Mouse (Mus musculus): ENCODE data around the gene Socs4. TPM values are rescaled to one million over a fixed set of nuclear protein-coding genes. Genes with fewer than 3 reads are reported as not detected.
A peak's percentile ranks its signal among the peaks of the same experiment; 100 is the strongest.

Gene Socs4
- total RNA-seq, 1 experiment, result 6.7 TPM

DNA sequence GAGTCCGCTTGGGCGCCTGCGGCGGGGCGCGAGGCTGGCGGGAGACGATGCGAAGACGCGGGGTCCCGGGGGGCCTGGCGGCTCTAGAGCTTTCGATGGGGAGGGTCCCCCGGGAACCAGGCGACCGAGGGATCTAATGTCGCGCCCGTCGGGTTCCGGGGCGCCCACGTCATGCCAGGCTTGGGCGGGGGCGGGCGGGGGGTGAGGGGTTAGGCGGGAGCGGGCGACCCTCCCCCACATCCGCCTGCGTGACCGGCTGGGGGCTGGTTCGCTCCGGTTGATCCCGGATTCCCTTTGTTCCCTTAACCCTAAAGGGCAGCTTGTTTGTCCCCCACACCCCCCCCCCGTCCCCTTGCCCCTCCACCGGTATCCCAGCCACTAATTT is 21.7 kb downstream of the Socs4 start:
- in situ Hi-C loops (cut with MboI; ENCODE audit: low sequenced_read_pairs in 2 of 2, unreplicated experiment in 2 of 2), result no loop called here
- H3K9me3 ChIP-seq (ENCODE audit: control insufficient read depth, insufficient read depth, low read depth, low read length), result no peaks in the 10 kb centered on the region
- H3K4me3 ChIP-seq (ENCODE audit: insufficient read depth in 1 of 2, low read depth in 1 of 2, low read length in 2 of 2, poor library complexity in 1 of 2, severe bottlenecking in 1 of 2), result peak overlapping the region; percentile 95 to 99
- peaks cover 6% of the 10 kb centered on the region for H3K36me3 ChIP-seq (ENCODE audit: control insufficient read depth, insufficient read depth, low read length, poor library complexity, severe bottlenecking)
- H3K4me1 ChIP-seq (ENCODE audit: control insufficient read depth in 2 of 2, insufficient read depth in 2 of 2, low read length in 2 of 2, poor library complexity in 1 of 2), result peaks cover 4 to 16% of the 10 kb centered on the region in 2 experiments
- TF ChIP-seq HCFC1 (IDR thresholded peaks at IDR 0.05; ENCODE audit: borderline replicate concordance, insufficient read depth, low read length) (no peak), MAFK (IDR thresholded peaks at IDR 0.05; ENCODE audit: insufficient read depth, low read depth, low read length) (no peak), ZC3H11A (IDR thresholded peaks at IDR 0.05; ENCODE audit: borderline replicate concordance, low read depth, low read length) (no peak), CHD2 (IDR thresholded peaks at IDR 0.05; ENCODE audit: low read depth, low read length) (no peak), ZNF384 (IDR thresholded peaks at IDR 0.05; ENCODE audit: low read depth, low read length) (no peak)
- H3K27ac ChIP-seq (ENCODE audit: insufficient read depth, low read depth, low read length, poor library complexity, severe bottlenecking), result peak overlapping the region; percentile 98
- peak overlapping the region; percentile 99 for H3K9ac ChIP-seq (ENCODE audit: insufficient read depth, low read depth, low read length, poor library complexity, severe bottlenecking)
- DNase-seq (ENCODE audit: low read depth, low spot score), result peak; percentile 41

DNA sequence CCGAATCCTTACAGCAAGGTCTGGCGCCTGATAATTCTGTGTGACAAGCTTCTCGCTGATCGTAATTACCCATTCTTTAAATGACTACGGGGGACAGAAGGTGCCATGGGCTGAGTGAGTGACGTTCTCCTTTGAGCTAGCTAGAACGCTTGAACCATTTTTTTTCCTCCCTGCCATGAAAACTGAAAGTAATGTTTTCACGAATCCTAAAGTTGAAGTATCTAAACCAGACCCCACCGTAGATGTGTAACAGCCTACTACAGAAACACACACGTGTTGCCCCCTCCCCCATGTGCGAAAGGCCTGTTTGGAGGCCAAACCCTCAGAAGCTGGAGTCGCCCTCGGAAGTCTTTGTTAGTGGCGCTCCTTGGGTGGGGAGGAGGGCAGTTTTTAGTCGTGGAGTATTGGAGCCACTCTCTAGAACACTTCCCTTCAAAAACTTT is 22.1 kb downstream of the Socs4 start:
- peaks cover 4 to 16% of the 10 kb centered on the region in 2 experiments for H3K4me1 ChIP-seq (ENCODE audit: control insufficient read depth in 2 of 2, insufficient read depth in 2 of 2, low read length in 2 of 2, poor library complexity in 1 of 2)
- no peak for TF ChIP-seq ZC3H11A (IDR thresholded peaks at IDR 0.05; ENCODE audit: borderline replicate concordance, low read depth, low read length)
- no peak for TF ChIP-seq MAFK (IDR thresholded peaks at IDR 0.05; ENCODE audit: insufficient read depth, low read depth, low read length)
- no peak for TF ChIP-seq HCFC1 (IDR thresholded peaks at IDR 0.05; ENCODE audit: borderline replicate concordance, insufficient read depth, low read length)
- TF ChIP-seq ZNF384 (IDR thresholded peaks at IDR 0.05; ENCODE audit: low read depth, low read length), result no peak
- TF ChIP-seq CHD2 (IDR thresholded peaks at IDR 0.05; ENCODE audit: low read depth, low read length), result no peak
- H3K4me3 ChIP-seq (ENCODE audit: insufficient read depth in 1 of 2, low read depth in 1 of 2, low read length in 2 of 2, poor library complexity in 1 of 2, severe bottlenecking in 1 of 2), result peak overlapping the region; percentile 95 to 99
- peak; percentile 44 for DNase-seq (ENCODE audit: low read depth, low spot score)
- H3K27ac ChIP-seq (ENCODE audit: insufficient read depth, low read depth, low read length, poor library complexity, severe bottlenecking), result peak overlapping the region; percentile 98
- H3K9me3 ChIP-seq (ENCODE audit: control insufficient read depth, insufficient read depth, low read depth, low read length), result no peaks in the 10 kb centered on the region
- peaks cover 6% of the 10 kb centered on the region for H3K36me3 ChIP-seq (ENCODE audit: control insufficient read depth, insufficient read depth, low read length, poor library complexity, severe bottlenecking)
- peak overlapping the region; percentile 87 for H3K9ac ChIP-seq (ENCODE audit: insufficient read depth, low read depth, low read length, poor library complexity, severe bottlenecking)
- in situ Hi-C loops (cut with MboI; ENCODE audit: low sequenced_read_pairs in 2 of 2, unreplicated experiment in 2 of 2), result no loop called here

DNA sequence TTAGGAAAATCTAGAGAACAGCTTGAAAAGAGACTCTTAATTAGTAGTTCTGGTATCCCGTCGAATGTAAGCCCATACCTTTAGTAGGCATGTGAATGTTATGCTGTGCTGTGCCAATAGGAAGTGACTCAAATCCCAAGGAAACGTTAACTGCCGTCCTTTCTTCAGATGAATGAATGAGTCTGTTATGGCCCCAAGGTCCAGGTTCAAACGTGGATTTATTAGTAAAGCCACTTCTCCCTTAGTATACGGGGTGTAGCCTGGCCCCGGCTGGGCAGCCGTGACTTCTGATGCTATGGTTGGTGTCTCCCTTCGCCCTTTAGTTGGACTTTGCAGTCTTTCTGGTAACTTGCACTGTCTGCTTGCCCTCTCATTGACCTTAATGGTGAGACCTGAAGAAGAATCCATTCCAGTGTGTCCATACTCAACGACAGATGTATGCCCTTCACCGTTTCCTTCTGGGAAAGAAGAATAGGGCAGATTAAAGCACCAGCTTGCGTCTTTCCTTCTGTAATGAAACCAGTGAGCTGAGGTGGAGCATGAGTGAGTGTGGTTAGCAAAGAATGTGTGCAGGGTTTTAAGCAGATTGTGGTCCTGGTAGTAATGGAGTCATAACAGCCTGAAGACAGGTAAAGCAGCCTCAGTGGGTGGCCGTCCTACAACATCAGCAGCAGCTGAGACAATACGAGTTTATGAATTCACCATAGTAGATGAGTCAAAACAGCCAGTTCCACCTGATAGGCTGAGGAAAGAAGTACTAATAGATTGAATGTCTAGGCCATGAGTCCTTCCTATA is 26.4 kb downstream of the Socs4 start:
- Histone ChIP-seq H3K27ac (ENCODE audit: insufficient read depth, low read depth, low read length, poor library complexity, severe bottlenecking) (no peak overlapping the region), H3K9ac (ENCODE audit: insufficient read depth, low read depth, low read length, poor library complexity, severe bottlenecking) (no peak overlapping the region), H3K4me3 (ENCODE audit: insufficient read depth in 1 of 2, low read depth in 1 of 2, low read length in 2 of 2, poor library complexity in 1 of 2, severe bottlenecking in 1 of 2) (no peak overlapping the region), H3K9me3 (ENCODE audit: control insufficient read depth, insufficient read depth, low read depth, low read length) (no peaks in the 10 kb centered on the region), H3K4me1 (ENCODE audit: control insufficient read depth in 2 of 2, insufficient read depth in 2 of 2, low read length in 2 of 2, poor library complexity in 1 of 2) (peaks cover 2 to 13% of the 10 kb centered on the region in 2 experiments; a peak in 3 of 4 replicates), H3K36me3 (ENCODE audit: control insufficient read depth, insufficient read depth, low read length, poor library complexity, severe bottlenecking) (peaks cover 8% of the 10 kb centered on the region)
- DNase-seq (ENCODE audit: low read depth, low spot score), result no peak
- in situ Hi-C loops (cut with MboI; ENCODE audit: low sequenced_read_pairs in 2 of 2, unreplicated experiment in 2 of 2), result no loop called here
- TF ChIP-seq ZNF384 (IDR thresholded peaks at IDR 0.05; ENCODE audit: low read depth, low read length) (no peak), MAFK (IDR thresholded peaks at IDR 0.05; ENCODE audit: insufficient read depth, low read depth, low read length) (no peak), CHD2 (IDR thresholded peaks at IDR 0.05; ENCODE audit: low read depth, low read length) (no peak), HCFC1 (IDR thresholded peaks at IDR 0.05; ENCODE audit: borderline replicate concordance, insufficient read depth, low read length) (no peak), ZC3H11A (IDR thresholded peaks at IDR 0.05; ENCODE audit: borderline replicate concordance, low read depth, low read length) (no peak)

DNA sequence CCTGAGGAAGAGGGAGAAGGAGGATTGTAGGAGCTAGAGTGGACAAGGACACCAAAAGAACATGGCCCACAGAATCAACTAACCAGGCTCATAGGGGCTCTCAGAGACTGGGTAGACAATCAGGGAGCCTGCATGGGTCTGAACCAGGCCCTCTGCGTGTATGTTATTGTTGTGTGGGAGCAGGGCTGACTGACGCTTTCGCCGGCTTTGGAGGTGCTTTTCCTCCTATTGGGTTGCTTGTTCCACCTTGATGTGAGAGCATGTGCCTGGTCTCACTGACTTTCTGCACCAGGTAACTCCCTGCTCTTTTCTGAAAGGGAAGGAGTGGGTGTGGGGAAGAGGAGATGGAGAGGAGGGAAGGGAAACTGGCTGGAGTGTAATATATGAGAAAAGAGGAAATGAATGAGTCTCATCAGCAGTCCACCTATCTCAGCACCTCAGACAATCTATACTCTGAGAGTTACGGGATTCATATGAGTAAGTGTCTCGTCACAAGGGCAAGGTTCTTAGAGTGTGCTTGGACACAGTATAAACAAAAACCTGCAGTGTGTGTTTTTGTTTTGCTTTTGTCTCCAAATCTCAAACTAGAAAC is 28.2 kb downstream of the Socs4 start:
- Histone ChIP-seq H3K9ac (ENCODE audit: insufficient read depth, low read depth, low read length, poor library complexity, severe bottlenecking) (no peak overlapping the region), H3K4me1 (ENCODE audit: control insufficient read depth in 2 of 2, insufficient read depth in 2 of 2, low read length in 2 of 2, poor library complexity in 1 of 2) (peaks cover 2 to 9% of the 10 kb centered on the region in 2 experiments; a peak in 3 of 4 replicates), H3K36me3 (ENCODE audit: control insufficient read depth, insufficient read depth, low read length, poor library complexity, severe bottlenecking) (peaks cover 13% of the 10 kb centered on the region), H3K27ac (ENCODE audit: insufficient read depth, low read depth, low read length, poor library complexity, severe bottlenecking) (no peak overlapping the region), H3K9me3 (ENCODE audit: control insufficient read depth, insufficient read depth, low read depth, low read length) (no peaks in the 10 kb centered on the region), H3K4me3 (ENCODE audit: insufficient read depth in 1 of 2, low read depth in 1 of 2, low read length in 2 of 2, poor library complexity in 1 of 2, severe bottlenecking in 1 of 2) (no peak overlapping the region)
- no peak for TF ChIP-seq ZNF384 (IDR thresholded peaks at IDR 0.05; ENCODE audit: low read depth, low read length)
- no peak for TF ChIP-seq MAFK (IDR thresholded peaks at IDR 0.05; ENCODE audit: insufficient read depth, low read depth, low read length)
- TF ChIP-seq CHD2 (IDR thresholded peaks at IDR 0.05; ENCODE audit: low read depth, low read length), result no peak
- TF ChIP-seq HCFC1 (IDR thresholded peaks at IDR 0.05; ENCODE audit: borderline replicate concordance, insufficient read depth, low read length), result no peak
- no peak for TF ChIP-seq ZC3H11A (IDR thresholded peaks at IDR 0.05; ENCODE audit: borderline replicate concordance, low read depth, low read length)
- in situ Hi-C loops (cut with MboI; ENCODE audit: low sequenced_read_pairs in 2 of 2, unreplicated experiment in 2 of 2), result no loop called here
- DNase-seq (ENCODE audit: low read depth, low spot score), result no peak

Measured in ES-E14 (cell line).